Mouse (Mus musculus) T-helper 17 cell (primary cell): Measurements from ENCODE around the gene Auh.

Experiments used
- in situ Hi-C, 2 experiments: fragments of 300-600 bp; cut with MboI, MseI; formaldehyde crosslinking; loops; 1 replicate in 1 of 2; 2 replicates in 1 of 2; pipeline ENCODE4 v1.15.1; 2025; ENCODE audit warnings: high pct_unique_total_duplicates in 2 of 2

The Auh gene

GRCm38 (mm10) chr13:52928392-52928791 is 1.1 kb downstream of the Auh start:
- in situ Hi-C loops = no loop called here

GRCm38 (mm10) chr13:52924457-52924856 is 5.0 kb downstream of the Auh start:
- in situ Hi-C loops = no loop called here

- in situ Hi-C loops = no loop called here
These were observed 7.5 kb downstream of the Auh start for GRCm38 (mm10) chr13:52921966-52922365.

DNA sequence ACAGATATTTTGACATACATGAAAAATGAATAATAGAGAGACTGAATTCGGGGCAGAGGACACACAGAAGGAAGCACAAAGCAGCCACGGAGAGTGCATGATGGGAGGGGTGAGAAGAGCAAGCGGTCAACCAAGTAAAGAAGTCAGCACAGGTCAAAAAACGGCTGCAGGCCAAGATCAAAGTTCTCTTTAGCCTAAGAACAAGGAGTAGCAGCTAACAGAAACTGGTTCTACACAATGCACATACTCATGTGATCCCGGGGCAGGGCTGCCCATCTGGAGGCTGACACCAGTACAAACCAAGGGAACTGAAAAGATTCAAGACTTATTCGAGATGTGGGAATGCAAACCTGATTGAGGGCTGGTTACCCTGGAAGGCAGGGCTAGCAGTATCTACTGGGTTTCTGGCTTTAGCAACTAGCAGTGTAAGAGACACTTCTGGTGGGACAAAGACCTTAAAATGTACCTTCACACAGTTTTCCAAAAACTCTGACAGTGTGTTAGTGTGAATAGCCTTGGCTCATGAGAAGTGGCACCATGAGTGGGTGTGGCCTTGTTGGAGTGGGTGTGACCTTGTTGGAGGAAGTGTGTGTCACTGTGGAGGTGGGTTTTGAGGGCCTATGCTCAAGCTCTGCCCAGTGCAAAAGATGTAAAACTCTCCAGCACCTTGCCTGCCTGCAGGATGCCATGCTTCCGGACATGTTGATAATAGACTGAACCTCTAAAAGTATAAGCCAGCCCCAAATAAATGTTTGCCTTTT is 8.2 kb downstream of the Auh start:
- in situ Hi-C loops = no loop called here

DNA sequence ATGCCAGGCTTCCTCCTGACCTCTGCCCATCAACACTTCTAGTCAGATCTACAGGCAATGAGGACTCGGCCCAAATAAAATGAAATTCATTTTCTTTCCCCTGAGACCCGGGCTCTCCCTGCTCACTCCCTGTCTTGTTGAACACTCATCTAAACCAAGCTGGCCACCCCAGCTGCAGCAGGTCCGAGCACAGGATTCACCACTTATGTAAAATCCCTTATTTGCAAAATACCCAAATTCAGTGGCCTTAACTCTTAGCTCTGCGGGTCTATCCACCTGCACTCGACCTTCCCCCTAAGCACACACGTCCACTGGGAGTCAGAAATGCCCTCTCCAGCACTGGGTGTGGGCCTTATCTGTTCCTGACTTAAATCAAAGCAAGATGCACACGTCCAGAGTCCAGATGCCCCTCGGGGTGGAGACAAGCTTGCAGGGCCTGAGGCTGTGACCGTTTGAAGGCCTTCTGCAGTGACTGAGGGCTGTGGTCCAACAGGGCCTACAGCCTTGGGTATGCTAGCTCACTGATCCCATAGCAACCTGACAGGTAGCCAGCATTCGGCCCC is 9.6 kb downstream of the Auh start:
- in situ Hi-C loops = loop anchor here in 1 of 2 experiments (5.0 kb wide), 1 partner anchor 52 kb away; no protein-coding TSS in a partner anchor

DNA sequence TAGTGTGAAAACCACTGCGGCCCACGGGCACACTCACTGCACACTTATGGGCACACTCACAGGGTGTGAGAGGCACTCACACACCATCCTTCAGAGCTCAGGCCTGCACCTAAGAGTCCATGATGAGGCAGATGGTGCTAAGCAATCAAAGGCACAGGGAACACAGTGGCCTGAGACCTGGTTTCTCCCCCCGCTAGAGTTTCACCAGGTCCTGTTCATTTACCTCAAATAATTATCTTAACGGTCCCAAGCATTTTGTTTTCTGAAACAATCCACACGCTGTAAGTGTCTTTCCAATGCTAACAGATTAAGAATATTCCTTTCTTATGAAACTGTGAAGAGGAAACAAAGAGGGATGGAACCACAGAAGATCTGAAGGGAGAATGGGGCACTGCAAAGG is 11.1 kb downstream of the Auh start:
- in situ Hi-C loops = loop anchor here in 1 of 2 experiments (5.0 kb wide), 1 partner anchor 54 kb away; no protein-coding TSS in a partner anchor

- in situ Hi-C loops = loop anchor here in 1 of 2 experiments (5.0 kb wide), 2 partner anchors 57 to 58 kb away; no protein-coding TSS in a partner anchor
These were observed 14.8 kb downstream of the Auh start for GRCm38 (mm10) chr13:52914591-52915110.

GRCm38 (mm10) chr13:52913926-52914325 is 15.6 kb downstream of the Auh start:
- in situ Hi-C loops = loop anchor here in 1 of 2 experiments (5.0 kb wide), 1 partner anchor 57 kb away; no protein-coding TSS in a partner anchor

GRCm38 (mm10) chr13:52912495-52912894 is 17.0 kb downstream of the Auh start:
- in situ Hi-C loops = loop anchor here in 1 of 2 experiments (5.0 kb wide), 1 partner anchor 55 kb away; no protein-coding TSS in a partner anchor

DNA sequence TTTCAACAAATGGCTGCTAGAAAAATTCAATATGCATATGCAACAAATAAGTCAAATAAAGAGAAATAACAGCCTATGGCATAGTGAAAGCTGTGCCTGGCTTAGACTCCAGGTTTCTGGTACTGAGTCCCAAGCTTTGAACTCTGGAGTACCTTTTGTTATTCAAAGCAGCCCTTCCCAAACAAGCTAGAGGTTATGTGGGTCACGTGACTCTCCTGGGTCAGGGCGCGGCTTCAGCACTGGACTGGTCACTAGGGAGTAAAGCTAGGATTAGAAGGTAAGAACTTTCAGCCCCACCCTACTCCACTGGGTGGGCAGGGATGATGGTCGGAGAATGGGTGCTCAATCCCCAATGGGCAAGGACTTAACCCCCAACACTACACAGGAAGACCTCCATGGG is 18.2 kb downstream of the Auh start:
- in situ Hi-C loops = loop anchor here in 1 of 2 experiments (5.0 kb wide), 1 partner anchor 54 kb away; no protein-coding TSS in a partner anchor

DNA sequence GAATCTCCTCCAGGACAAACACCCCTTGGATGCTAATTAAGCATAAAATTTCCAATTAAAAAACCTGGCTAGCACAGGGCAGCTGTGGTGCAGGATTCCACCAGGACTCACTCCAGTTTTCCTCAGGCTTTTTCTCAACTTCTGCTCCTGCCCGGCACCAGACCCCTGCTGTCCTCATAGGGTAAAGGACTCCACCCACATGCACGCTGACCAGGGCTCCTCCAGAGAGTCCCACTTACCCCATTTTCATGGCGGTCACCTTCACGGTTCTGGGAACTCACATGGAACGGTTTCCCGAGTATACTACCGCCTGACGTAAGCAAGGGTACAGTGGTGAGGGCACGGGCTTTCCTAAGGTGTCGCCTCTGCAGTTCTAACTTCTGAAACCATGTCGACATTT is 23.2 kb downstream of the Auh start:
- in situ Hi-C loops = no loop called here

DNA sequence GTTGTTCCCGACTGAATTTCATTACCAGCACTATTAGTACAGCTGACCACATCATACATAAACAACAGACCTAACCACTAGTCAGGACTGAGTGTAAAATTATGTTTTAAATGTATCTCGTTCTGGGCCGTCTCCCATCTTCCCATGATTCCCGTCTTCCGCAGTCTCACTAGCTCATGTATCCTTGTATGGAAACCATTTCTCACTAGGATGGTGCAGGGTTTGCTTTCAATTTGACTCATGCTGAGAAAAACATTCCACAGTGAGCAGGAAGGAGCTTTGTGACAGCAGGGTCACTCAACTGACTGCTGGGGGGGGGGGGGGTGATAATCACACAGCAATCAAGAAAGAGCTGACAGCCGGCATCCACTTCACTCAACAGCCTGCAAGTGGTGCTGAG is 25.3 kb downstream of the Auh start:
- in situ Hi-C loops = no loop called here

DNA sequence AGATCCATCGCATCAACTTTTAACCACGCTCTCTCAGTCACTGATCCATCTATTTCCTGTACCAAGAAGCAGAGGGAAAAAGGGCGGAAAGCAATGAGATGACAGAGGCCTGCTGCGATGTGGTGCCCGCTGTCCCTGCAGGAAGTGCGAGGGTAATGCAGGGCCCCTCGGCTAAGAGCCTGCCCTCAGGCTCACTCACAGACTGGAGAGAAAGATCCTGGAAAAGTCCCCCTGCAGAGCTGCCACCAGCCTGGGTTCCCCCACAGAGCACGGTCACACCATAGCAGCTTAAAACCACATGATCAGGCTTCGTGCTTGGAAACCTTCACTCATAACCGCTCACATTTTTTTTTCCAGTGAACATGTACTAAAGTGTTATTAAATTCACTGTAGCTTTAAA is 25.7 kb downstream of the Auh start:
- in situ Hi-C loops = no loop called here

- in situ Hi-C loops = no loop called here
These were observed 27.0 kb downstream of the Auh start for GRCm38 (mm10) chr13:52902517-52902916.

GRCm38 (mm10) chr13:52899664-52900063 is 29.8 kb downstream of the Auh start:
- in situ Hi-C loops = no loop called here

- in situ Hi-C loops = no loop called here
These were observed 31.7 kb downstream of the Auh start for GRCm38 (mm10) chr13:52897806-52898205.

DNA sequence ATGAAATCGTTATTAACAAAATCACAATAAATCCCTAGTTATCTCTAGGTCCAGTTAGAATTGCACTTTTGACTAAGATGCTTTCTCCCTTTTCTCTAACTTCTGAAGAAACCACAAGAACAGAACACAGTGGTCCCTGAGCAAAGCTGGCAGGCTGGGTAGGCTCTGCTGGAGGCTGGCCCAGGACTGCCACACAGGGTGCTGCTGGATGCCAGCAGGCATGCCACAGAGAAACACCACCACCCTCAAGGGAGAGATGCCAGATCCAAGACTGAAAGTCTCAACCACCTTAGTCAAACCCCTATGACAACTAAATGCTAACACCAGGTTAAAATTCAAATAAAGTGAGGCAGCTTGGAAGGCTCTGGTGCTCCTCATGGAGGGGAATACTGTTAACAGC is 36.7 kb downstream of the Auh start:
- in situ Hi-C loops = no loop called here

DNA sequence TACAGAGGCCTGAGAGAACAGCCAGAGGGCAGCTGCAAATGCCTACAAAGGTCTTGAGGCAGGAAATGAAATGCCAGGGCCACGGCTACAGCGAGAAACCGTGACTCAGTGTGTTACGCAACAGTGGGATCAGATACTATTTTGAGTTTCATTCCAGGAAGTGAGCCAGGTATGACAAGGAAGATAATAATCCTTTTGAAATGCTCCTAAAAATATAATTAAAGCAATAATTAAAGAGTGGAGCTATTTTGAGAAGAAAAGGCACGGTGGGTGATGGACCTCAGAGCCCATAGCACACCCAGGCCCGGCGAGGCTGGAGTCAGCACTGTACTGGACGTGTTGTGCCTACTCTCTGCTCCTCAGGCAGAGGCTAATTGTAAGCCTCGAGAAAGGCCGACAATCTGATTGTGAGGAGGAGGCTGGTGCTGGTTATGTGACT is 37.4 kb downstream of the Auh start:
- in situ Hi-C loops = no loop called here

DNA sequence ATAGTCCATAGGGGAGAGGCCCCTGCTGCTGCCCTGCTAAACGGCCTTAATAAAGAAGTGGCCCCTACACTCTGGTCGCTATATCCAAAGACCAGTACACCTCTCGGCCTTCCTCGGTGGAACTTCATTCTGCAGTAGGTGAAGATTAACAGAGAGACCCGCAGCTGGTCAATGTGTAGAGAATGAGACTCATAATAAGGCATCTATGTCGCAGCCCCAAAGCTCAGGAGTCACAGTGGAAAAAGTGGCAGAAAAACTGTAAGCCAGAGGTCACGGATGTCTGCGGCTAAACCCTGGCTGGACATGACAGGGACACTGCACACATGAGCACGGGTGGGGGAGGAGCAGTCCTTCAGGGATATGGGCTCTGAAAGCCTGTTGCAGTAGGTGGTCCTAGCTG is 39.2 kb downstream of the Auh start:
- in situ Hi-C loops = no loop called here

GRCm38 (mm10) chr13:52886779-52887178 is 42.7 kb downstream of the Auh start:
- in situ Hi-C loops = loop anchor here in 1 of 2 experiments (10.0 kb wide), 1 partner anchor 852 kb away; no protein-coding TSS in a partner anchor

- in situ Hi-C loops = loop anchor here in 1 of 2 experiments (10.0 kb wide), 1 partner anchor 849 kb away; no protein-coding TSS in a partner anchor
These were observed 45.5 kb downstream of the Auh start for GRCm38 (mm10) chr13:52883960-52884326.
